Mouse (Mus musculus) left cerebral cortex, postnatal 36 days (tissue): ENCODE data around the gene Esyt2. TPM values are rescaled to one million over a fixed set of nuclear protein-coding genes. Genes with fewer than 3 reads are reported as not detected.
A peak's percentile ranks its signal among the peaks of the same experiment; 100 is the strongest.
"Not testable (repeated sequence)": the region's sequence is repeated elsewhere in the genome, so short reads cannot be mapped to it uniquely, and the experiment has no call there.

Experiments used
- DNase-seq, 2 experiments: peaks; one replicate each; pipeline ENCODE4 v3.0.0; 2021 to 2022; ENCODE audit warnings: low spot score in 2 of 2, mixed read lengths in 1 of 2
- intact Hi-C: fragments of 180-260 bp; cut with DNase I; formaldehyde crosslinking; loops from one replicate; pipeline ENCODE4 v1.15.1; 2025
- total RNA-seq, 2 experiments: library from RNA; stranded (reverse); gene quantifications; 2 replicates each; pipeline ENCODE4 v1.2.3; 2021

Esyt2 gene
- 10 to 100 TPM; 48.8 to 70.1 TPM for total RNA-seq

GRCm38 (mm10) chr12:116280653-116281364 is at the start of gene Esyt2:
TSS of gene Esyt2 (plus strand) at chr12:116281196.
- DNase-seq, result peak; percentile 100
- intact Hi-C loops, result loop anchor here (2.0 to 5.0 kb wide), 3 partner anchors 46 to 206 kb away; partner anchors contain the start of gene Ncapg2

DNA sequence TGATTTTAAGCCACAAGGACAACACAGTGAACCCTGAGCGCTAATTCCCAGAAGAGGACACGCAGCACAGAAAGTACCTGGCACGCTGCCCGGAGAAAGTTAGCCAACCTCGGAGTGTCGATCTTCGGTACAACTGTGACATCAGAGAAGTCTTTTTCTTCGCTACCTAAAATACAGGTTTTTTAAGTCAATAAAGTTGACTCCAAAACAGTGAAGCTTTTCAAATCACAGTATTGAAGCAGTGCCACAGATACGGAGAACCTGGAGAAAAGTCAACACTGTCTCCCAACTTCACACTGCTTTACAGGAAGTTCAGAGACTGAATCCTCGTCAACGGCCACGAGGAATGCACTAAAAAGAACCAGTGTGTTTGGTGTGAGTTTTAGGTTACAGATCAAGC is 49.4 kb upstream of the Esyt2 start:
- intact Hi-C loops, result no loop called here
- DNase-seq, result no peak

DNA sequence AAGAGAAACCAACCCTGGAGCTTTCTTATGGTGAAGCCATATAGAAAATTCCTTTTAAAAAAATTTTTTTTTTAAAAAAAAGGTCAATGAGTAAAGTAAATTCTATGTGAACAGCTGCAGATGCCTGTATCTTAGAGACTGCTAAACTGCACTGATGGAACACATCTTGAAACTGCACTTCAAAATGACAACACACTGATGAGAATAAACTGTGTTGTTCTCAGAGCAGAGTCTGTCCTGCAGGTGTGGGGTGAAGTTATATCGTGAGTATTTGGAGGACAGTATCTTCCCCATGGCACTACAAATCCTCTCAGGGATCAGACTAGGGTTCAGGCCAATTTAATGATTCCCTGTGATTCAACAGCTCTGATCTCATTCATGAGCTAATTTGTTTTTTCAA is 48.9 kb upstream of the Esyt2 start:
- intact Hi-C loops, result no loop called here
- DNase-seq, result no peak

- intact Hi-C loops, result no loop called here
These were observed 45.6 kb upstream of the Esyt2 start for GRCm38 (mm10) chr12:116235356-116235755.

DNA sequence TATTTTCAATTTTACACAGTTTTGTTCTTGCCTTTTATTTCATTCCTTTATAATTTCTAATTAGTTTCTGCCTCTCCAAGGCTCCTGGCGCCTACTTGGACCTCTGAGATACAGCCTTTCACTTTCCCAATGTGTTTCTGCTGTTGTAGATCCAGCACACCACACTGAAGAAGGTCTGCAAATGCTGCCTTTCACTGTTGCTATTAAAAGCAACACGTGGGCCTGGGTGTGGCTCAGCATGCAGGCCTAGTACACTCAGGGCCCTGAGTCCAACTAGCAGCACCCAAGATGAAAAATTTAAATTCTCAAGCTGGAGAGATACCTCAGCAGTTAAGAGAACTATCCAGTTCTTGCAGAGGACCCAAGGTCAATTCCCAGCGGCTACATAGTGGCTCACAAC is 44.3 kb upstream of the Esyt2 start:
- intact Hi-C loops, result no loop called here

More at GRCm38 (mm10) chr12:116235356-116235755, 45.6 kb upstream of the Esyt2 start:
- DNase-seq, result no peak

GRCm38 (mm10) chr12:116238370-116238769 is 42.6 kb upstream of the Esyt2 start:
- intact Hi-C loops, result no loop called here
- DNase-seq, result no peak

More for the DNA sequence above, 44.3 kb upstream of the Esyt2 start:
- DNase-seq, result no peak

- intact Hi-C loops, result no loop called here
- DNase-seq, result no peak
These were observed 42.2 kb upstream of the Esyt2 start for GRCm38 (mm10) chr12:116238803-116239202.

DNA sequence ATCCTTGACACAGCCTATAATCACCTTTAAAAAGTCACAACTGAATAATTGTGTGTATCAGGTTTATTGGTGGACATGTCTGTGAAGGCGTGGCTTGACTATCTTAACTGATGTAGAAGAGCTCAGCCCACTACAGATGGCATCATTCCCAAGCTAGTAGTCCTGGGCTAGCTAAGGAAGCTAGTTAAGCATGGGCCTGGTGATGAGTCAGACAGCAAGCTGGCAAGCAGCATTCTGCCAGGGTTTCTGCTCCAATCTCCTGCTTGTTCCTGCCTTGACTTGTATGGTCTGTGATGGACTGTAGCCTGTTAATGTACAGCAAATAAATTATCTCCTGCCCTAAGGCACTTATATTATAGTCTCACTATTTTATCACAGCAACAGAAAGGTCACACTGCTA is 36.4 kb upstream of the Esyt2 start:
- intact Hi-C loops, result no loop called here
- no peak for DNase-seq

DNA sequence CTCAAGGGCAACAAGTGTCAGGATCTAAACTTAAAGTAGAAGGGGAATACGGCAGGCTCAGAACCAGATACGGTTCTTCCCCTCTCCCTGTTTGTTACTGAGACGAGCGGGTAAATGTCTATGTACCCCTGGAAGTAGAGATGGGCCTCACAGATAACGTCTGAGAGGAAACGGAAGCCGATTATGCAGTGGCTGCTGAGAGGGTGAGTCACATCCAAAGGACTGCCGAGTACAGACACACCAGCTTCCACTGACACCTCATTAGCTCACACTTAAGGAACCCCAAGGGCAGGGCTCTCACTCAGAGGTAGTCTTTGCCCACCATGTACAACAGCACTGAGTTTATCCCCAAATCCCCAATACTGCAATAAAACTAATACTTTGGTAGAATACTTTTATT is 26.3 kb upstream of the Esyt2 start:
- no peak for DNase-seq
- intact Hi-C loops, result no loop called here

GRCm38 (mm10) chr12:116255636-116256035 is 25.4 kb upstream of the Esyt2 start:
- no peak for DNase-seq

DNA sequence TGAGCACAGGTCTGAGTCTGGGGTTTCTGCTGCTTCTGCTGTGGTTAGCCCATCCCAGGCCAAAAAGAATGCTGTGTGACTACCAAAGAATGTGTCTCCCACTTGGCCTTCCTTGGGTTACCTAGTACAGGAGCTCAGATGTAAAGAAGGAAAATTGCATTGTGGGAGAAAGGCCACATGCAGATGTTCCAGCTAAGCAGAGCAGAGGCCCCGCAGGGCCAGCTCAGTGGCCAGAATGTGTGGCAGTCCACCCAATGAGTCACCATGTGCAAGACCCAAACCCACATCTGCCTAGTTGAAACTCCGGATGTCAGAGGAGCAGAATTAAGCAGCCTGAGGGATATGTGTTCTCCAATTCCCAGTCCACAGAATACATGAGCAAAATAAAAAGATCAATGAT is 22.7 kb upstream of the Esyt2 start:
- DNase-seq, result no peak
- intact Hi-C loops, result no loop called here

More at GRCm38 (mm10) chr12:116255636-116256035, 25.4 kb upstream of the Esyt2 start:
- intact Hi-C loops, result no loop called here

DNA sequence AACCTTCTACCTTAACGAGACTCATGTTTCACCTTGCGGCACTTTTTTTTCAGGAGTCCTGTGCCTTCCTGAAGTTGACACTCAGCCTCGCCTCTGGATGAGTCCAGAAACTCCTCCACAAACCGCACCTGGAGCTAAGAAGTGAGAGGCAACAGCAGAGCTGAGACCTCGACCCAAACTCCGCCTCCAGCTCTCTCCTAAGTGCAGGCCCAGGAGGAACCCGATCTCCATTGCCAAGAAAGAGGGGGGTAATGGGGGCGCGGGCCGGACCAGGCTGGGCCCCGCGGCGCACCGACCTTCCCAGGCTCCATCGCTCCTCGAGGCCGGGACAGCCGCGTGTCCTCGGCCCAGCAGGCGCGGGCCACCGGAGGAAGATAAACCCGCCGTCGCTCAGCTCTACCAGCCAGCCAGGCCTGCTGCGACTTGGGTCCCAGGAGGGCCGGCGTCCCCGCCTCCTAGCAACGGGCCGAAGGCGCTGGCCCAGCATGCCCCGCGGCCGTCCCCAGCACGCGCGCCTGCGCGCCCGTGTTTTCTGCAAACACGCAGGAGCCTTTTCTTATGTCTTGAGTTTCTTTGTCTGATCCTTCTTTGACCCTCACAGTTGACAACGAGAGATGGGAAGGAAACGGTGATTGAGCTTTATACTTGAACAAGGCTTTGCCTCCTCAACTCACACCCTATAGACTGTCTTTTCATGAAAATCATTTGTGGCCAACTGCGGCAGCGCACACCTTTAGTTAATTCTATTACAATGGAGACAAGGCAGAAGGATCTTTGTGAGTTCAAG is 18.2 kb upstream of the Esyt2 start, which contains the start of gene Wdr60:
Gene Wdr60, minus strand, starts transcription at position 468 of the 787 bp plus-strand sequence.
- peak; percentile 91 to 93 for DNase-seq
- intact Hi-C loops, result no loop called here

DNA sequence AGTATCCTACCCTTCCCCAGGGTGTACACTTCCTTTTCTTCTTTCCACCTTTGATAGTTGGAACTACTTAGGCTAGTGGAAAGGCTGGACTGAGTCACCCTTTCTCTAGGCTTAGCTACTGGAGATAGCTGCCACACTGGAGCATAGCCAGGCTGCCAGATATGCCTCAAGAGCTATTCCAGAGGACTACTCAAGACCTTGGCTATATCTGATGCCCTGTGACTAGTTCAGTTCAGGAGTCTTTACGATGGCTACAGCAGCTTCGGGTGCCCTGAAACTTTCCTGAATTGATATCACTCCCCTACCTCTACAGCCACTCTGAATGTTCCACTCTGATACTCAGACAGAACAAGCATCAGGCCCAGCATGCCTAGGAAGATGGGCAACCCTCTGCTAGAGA is 16.2 kb upstream of the Esyt2 start:
- DNase-seq, result no peak
- intact Hi-C loops, result no loop called here

DNA sequence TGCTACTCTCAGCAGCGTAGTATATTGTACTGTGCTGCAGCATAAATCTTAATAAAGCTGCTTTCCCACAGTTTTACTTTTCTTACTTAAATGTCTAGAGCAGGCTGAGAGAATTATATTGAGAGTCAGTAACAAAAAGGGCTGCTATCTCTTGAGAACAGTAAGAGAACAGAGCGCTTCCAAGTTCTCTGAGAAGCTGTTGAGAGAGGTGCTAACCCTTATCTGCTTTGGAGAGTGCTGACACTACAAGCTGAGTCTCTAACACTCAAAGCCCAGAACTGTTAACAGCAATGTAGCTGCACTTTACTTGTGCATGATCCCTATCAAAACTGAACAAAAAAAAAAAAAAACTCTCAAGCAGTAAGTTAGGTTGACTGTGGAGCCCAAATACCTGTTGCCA is 15.7 kb upstream of the Esyt2 start:
- intact Hi-C loops, result no loop called here
- DNase-seq, result no peak

- intact Hi-C loops, result no loop called here
- no peak for DNase-seq
These were observed 11.5 kb upstream of the Esyt2 start for GRCm38 (mm10) chr12:116269450-116269849.

GRCm38 (mm10) chr12:116270538-116270937 is 10.5 kb upstream of the Esyt2 start:
- intact Hi-C loops, result no loop called here
- no peak for DNase-seq

DNA sequence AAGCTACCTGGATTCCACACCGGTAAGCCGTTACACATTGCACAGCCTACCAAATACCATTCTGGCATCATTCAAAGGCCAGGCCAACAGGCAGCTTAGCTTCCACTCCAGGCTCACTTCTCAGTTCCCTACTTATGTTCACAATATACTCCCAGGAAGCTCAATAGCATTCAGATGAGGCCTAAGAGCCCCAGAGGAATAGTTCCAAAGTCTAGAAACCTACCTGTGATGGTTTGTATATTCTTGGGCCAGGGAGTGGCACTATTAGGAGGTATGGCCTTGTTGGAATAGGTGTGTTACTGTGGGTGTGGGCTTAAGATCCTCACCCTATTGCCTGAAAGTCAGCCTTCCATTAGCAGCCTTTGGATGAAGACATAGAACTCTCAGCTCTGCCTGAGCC is 9.9 kb upstream of the Esyt2 start:
- intact Hi-C loops, result no loop called here

DNA sequence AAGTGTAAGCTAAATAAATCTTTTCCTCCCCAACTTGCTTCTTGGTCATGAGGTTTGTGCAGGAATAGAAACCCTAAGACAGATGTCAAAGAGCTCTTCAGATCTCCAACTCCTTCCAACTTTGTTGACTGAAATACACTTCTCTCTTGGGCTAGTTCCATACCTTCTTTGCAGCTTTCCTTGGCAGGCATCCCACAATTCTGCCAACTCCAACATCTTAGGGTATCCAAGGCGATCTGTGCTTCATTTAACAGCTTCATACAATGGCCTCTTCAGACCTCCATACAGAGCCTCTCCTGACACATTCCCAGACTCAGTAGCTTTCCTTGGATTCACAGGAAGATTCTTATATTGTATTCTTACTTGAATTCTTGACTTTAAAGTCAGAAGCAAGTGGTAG is 7.3 kb upstream of the Esyt2 start:
- intact Hi-C loops, result no loop called here
- no peak for DNase-seq

More for the DNA sequence above, 9.9 kb upstream of the Esyt2 start:
- DNase-seq, result no peak

DNA sequence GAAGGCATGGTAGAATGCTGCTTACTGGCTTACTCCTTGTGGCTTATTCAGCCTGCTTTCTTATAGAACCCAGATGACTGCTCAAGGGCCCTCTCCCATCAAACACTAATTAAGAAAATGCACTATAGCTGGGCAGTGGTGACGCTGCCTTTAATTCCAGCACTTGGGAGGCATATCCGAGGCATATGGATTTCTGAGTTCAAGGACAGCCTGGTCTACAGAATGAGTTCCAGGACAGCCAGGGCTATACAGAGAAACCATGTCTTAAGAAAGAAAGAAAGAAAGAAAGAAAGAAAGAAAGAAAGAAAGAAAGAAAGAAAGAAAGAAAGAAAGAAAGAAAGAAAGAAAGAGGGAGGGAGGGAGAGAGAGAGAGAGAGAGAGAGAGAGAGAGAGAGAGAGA is 5.9 kb upstream of the Esyt2 start, which contains the start of gene Gm11027:
Gene Gm11027, plus strand, starts transcription at position 301 of the 400 bp plus-strand sequence.
- intact Hi-C loops, DNase-seq: not testable (repeated sequence)

DNA sequence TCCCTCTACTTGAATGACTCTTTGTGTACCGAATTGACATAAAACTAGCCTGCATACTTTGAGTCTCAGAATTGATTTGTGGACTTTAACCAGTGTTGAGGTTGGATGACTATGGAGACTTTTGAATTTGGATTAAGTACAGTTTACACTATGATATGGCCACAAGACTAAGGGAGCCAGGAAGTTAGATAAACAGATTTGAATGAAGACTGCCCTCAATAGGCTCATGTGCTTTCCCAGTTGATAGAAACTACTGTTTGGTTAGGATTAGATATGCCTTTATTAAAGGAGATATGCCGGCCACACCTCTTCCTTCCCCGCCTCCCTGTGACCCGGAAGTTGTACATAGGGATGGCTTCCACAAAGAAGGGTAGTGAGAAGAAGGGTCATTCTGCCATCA is 5.4 kb upstream of the Esyt2 start:
- DNase-seq, result no peak
- intact Hi-C loops, result no loop called here

- DNase-seq, result no peak
These were observed 4.0 kb upstream of the Esyt2 start for GRCm38 (mm10) chr12:116276961-116277360.

More at GRCm38 (mm10) chr12:116276961-116277360, 4.0 kb upstream of the Esyt2 start:
- intact Hi-C loops, result no loop called here
